Mouse (Mus musculus): ENCODE measurements around the gene Pfpl.

Pfpl gene

GRCm38 (mm10) chr19:12464127-12464526 lies 36.4 kb downstream of the Pfpl start:
- intact Hi-C loops (cut with DNase I), result no loop called here

DNA sequence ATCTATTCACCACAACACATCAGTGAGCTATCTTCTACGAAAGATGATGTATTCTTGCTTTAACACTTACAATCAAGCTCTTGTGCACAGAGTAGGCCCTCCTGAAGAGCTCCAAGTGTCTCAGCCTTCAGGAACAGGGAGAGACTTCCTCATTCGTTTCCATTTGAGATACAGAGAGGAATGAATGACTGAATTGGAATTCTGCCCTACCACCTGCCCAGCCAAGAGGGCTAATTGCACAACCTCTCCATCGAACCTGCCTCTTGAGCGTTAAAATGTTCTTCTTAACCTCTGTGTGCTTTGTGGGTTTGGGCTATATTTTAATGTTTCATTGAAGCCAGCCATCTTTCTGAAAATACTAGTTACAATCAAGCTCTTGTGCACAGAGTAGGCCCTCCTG lies 37.0 kb downstream of the Pfpl start:
- intact Hi-C loops (cut with DNase I), result loop anchor here (5.0 kb wide), 1 partner anchor 38 kb away; the partner anchor contains the start of gene Dtx4

DNA sequence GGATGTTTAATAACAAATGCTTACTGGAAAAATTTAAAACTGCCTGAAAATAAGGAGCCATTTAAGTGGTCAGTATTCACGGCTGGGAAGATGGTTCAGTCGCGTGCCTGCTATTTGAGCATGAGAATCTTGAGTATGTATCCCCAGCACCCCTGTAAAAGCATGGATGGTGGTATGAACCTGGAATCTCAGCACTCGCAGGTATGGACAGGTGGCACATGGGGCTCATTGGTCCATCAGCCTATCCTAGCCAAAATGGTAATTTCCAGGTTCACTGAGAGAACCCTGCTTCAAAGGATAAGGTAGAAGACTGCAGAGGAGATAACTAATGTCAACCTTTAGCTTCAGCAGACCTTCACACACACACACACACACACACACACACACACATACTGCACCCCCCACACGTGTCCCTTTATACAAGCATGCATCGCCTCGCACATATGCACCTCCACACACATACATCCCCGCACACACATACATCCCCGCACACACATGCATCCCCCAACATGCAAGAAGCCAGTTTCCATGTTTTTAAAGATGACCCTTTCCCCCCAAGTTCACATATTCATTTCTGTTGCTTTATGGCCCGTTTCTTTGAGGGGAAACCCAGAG lies 37.9 kb downstream of the Pfpl start:
- intact Hi-C loops (cut with DNase I), result loop anchor here (2.0 to 5.0 kb wide), 2 partner anchors 33 to 37 kb away; partner anchors contain the start of gene Dtx4

DNA sequence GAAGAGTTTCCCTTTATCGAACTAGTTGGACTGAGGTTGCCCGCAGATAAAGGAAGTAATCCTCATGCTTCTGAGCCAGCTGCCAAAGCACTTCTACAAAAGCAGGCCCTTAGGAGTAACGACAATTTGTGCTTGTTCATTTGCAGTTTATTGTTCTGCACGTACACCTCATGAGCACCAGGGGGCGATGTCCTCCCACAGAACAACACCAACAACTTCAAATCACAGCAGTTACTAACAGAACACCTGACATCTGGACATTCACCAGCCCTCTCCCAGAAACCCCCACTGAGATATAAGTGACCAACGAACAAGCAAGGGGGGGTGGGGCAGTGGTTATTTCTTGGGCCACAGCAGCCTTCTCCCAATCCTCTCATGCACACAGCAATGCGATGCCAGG lies 38.5 kb downstream of the Pfpl start:
- intact Hi-C loops (cut with DNase I), result loop anchor here (2.0 to 5.0 kb wide), 2 partner anchors 33 to 36 kb away; partner anchors contain the start of gene Dtx4

DNA sequence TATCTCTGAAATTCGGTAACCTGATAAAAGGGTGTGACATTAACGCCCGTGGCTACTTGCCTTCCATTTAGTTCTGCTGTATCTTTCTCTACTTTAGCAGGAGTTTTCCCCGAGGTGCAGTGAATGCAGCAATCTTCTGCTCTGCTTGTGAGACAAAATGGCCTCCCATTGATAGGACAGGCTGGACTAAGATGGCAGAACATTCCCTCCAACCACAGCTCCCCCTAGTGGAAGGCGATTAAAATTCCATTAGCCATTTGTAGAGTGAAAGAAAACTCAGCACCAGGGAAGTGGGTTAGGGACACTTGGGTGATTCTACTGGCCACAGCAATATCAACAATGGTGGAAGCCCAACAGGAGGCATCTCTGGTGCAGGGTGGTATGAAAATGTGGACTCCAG lies 39.7 kb downstream of the Pfpl start:
- intact Hi-C loops (cut with DNase I), result loop anchor here (2.0 to 5.0 kb wide), 2 partner anchors 35 kb away; partner anchors contain the start of gene Dtx4

GRCm38 (mm10) chr19:12471866-12472265 lies 44.2 kb downstream of the Pfpl start:
- intact Hi-C loops (cut with DNase I), result no loop called here

DNA sequence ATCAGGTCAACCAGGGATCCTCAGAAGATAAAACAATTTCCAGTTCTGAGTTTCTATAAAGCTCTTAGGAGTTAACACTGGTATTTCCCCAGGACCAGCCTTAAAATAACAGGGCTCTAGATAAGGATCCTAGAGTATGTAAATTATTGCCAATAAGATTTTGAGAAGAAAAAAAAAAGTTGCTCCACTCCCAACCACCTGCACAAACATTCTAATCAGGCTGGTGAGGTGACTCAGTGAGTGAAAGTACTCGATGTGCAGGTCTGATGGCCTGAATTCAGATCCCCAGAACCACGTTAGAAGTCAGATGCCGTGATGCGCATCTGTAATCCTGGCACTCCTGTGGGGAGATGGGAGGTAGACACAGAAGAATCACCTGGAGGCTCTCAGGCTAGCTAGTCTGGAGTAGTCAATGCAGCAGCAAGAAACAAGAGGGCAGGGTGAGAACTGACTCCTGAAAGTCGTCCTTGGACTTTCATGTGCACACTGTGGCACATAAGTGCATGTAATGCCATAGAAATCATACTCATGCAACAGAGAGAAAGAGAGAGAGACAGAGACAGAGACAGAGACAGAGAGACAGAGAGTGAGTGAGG lies 44.8 kb downstream of the Pfpl start:
- intact Hi-C loops (cut with DNase I), result no loop called here

DNA sequence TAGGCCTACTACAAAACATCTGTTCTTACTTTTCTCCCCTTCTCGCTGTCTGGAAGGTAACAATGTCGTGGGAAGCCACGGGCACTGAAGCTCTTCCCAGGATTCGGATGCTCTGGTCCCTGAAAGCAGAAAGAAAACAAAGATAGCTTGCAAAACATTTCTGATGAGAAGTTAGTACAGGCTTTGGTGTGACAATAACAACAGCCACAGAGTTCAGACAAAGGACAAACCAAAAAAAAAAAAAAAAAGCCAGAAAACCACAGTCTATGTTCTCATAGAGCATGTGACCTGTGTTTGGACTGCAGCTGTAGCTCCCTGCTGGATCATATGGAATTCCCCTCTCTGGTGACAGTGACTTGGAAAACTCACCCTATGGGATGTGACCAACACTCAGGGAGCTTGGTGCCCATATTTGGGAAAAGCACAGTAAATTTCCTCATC lies 45.5 kb downstream of the Pfpl start:
- intact Hi-C loops (cut with DNase I), result no loop called here

DNA sequence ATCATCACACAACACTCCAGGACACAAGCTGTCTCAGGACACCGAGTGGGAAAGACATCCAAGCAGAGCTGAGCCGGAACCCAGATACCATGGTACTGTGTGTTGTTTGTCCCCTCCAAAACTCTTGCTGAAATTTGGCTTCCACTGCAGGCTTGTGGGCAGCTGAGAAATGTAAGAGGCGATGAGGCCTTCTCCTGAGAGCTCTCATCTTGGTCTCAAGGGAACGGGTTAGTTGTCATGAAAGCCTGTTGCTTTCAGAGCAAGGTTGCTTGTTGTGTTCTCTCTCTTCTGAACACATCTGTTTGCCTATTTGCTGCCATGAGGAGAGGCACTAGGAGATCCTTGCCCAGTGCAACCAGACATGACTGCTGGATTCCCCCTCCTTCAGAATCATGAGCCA lies 46.2 kb downstream of the Pfpl start:
- intact Hi-C loops (cut with DNase I), result no loop called here

DNA sequence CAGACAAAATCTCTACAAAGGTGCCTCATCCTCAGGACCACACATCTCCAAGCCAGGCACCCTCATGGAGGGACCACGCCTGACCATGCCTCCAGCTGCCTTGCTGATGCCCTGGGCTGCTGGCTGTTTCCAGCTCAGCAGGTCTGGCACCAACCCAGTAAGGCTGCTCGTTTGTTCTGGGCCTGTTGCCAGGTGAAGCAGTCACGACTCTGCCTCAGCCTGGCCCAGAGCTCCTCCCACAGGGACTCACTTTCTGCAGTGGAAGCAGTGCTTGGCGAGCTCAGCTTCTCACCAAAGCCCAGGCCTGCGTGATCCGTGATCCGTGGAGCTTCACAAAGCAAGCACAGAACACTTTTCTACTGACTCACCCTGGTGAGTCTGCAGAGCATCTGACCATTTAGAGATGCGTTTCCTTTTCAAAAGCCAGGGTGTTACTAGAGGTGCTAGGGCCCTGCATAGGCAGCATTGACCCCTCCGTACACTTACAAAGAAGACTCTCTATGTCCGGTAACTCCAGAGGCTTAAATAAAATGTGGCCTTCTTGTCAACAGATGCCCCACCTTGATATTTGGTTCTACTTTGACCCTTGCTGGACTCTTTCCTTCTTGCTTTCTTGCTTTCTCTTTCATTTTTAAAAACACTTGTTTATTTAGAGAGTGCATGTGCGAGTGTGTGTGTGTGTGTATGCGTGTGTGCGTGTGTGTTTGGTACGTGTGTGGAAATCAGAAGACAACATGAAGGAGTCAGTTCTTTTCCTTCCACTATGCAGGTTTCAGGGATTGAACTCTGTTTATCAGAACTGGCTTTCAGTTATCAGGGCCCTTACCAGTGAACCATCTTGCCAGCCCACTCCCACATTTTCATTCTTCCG lies 47.9 kb downstream of the Pfpl start:
- intact Hi-C loops (cut with DNase I), result no loop called here

DNA sequence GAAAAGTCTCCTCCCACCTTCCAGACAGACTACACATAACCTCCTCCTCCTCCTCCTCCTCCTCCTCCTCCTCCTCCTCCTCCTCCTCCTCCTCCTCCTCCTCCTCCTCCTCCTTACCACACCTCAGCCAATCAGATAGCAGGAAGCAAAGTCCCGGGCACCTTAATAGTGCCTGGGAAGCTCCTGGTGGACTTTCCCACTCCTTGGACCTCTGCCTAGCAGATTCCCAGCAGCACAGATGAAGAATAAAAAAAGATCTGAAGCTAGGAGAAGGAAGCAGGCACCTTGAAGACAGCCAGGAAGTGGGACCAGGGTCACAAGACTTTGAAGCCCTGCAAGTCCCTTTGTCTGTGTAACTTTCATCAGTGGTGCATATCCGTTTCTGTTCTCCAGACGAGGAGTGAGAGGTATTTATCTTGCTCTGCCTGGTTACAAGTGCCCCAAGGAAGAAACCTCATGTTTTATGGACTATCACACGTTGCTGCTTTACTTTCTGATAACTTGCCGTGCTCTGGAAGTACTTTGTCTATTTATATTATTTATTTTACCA lies 49.1 kb downstream of the Pfpl start:
- intact Hi-C loops (cut with DNase I), result no loop called here

- intact Hi-C loops (cut with DNase I), result no loop called here
These were observed 50.7 kb downstream of the Pfpl start for GRCm38 (mm10) chr19:12478369-12478768.
